Mouse (Mus musculus) monocyte, adult 5-6 weeks (primary cell): ENCODE results near the gene Dab2. TPM values are rescaled to one million over a fixed set of nuclear protein-coding genes. Genes with fewer than 3 reads are reported as not detected.
A peak's percentile ranks its signal among the peaks of the same experiment; 100 is the strongest.

Source experiments
- ATAC-seq: fragments of 153-309, 156-312 bp; replicated peaks from 2 replicates; pipeline ENCODE4 v1.8.0; 2017; ENCODE audit warnings: mild to moderate bottlenecking; ENCODE audit not compliant: low TSS enrichment, insufficient number of reproducible peaks, severe bottlenecking, poor library complexity, low FRiP score
- total RNA-seq: library from RNA; stranded (forward); fragments of 200-1000, 200-491, 200-594 nt; gene quantifications from 3 replicates; pipeline ENCODE4 v1.2.3, GENCODE M21; 2017

Gene Dab2
- total RNA-seq: 0.19 to 0.53 TPM (median 0.29 TPM) in 3 replicates

GRCm38 (mm10) chr15:6299554-6299953 lies at the start of gene Dab2:
TSS of gene Dab2 (plus strand) at chr15:6299788.
- no peak for ATAC-seq

- ATAC-seq: no peak
Observed at GRCm38 (mm10) chr15:6253471-6253870, 46.1 kb upstream of the Dab2 start.

GRCm38 (mm10) chr15:6254383-6254782 lies 45.2 kb upstream of the Dab2 start:
- ATAC-seq: no peak

- ATAC-seq: no peak
Observed at GRCm38 (mm10) chr15:6257049-6257448, 42.5 kb upstream of the Dab2 start.

GRCm38 (mm10) chr15:6259957-6260740 lies 39.4 kb upstream of the Dab2 start:
- ATAC-seq: no peak

- no peak for ATAC-seq
Observed at GRCm38 (mm10) chr15:6260741-6261430, 38.7 kb upstream of the Dab2 start.

- ATAC-seq: no peak
Observed at GRCm38 (mm10) chr15:6267147-6267758, 32.3 kb upstream of the Dab2 start.

- no peak for ATAC-seq
Observed at GRCm38 (mm10) chr15:6278606-6279468, 20.8 kb upstream of the Dab2 start.

- ATAC-seq: no peak
Observed at GRCm38 (mm10) chr15:6280021-6280451, 19.6 kb upstream of the Dab2 start.

- ATAC-seq: no peak
Observed at GRCm38 (mm10) chr15:6283249-6283648, 16.3 kb upstream of the Dab2 start.

- ATAC-seq: no peak
Observed at GRCm38 (mm10) chr15:6296071-6296470, 3.5 kb upstream of the Dab2 start.

- ATAC-seq: no peak
Observed at GRCm38 (mm10) chr15:6298726-6299125, 862 bp upstream of the Dab2 start.

- no peak for ATAC-seq
Observed at GRCm38 (mm10) chr15:6302219-6302618, 2.6 kb downstream of the Dab2 start.

- peak; percentile 68 for ATAC-seq
Observed at GRCm38 (mm10) chr15:6303822-6304221, 4.2 kb downstream of the Dab2 start.

- ATAC-seq: no peak
Observed at GRCm38 (mm10) chr15:6309633-6310032, 10.0 kb downstream of the Dab2 start.

- no peak for ATAC-seq
Observed at GRCm38 (mm10) chr15:6310417-6310816, 10.8 kb downstream of the Dab2 start.

GRCm38 (mm10) chr15:6312396-6312795 lies 12.8 kb downstream of the Dab2 start:
- ATAC-seq: no peak

- no peak for ATAC-seq
Observed at GRCm38 (mm10) chr15:6319352-6319751, 19.8 kb downstream of the Dab2 start.

GRCm38 (mm10) chr15:6320501-6320900 lies 20.9 kb downstream of the Dab2 start:
- ATAC-seq: no peak
